Mouse (Mus musculus) cerebellum, adult 11 months (tissue): ENCODE measurements around the gene Slfn4.
"Not testable (repeated sequence)": the region's sequence is repeated elsewhere in the genome, so short reads cannot be mapped to it uniquely, and the experiment has no call there.

Experiments used
- DNase-seq: peaks from one replicate; pipeline ENCODE4 v3.0.0; 2022

Slfn4 gene

DNA sequence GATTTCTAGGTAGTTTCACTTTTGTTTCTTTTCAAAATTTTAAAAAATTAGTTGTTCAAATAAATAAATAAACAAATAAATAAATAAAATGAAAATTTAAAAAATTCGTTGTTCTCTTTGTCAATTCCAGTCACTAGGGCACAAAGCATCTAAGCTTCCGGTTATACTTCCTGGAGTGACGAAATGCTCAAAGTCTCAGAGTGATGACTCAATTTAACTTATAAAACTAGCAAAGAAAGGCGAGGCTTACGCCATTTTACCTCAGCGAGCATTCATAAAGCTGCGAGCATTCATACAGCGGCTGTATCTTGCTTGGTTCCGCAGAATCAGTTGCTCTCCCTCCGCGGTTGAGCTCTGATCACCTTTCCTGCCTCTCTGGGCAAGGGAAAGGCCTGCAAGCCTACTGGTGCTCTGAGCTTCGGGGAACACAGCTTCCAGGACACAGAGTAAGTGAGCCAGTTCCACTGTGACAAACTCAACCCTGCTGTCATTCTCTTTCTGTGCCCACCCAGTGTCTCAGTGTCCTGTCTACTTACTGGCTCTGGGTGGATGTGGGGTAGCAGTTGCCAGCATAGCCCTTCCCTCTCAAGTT, at the start of gene Slfn4:
Gene Slfn4, plus strand, starts transcription at position 239 of the 592 bp plus-strand sequence.
- no peak for DNase-seq

DNA sequence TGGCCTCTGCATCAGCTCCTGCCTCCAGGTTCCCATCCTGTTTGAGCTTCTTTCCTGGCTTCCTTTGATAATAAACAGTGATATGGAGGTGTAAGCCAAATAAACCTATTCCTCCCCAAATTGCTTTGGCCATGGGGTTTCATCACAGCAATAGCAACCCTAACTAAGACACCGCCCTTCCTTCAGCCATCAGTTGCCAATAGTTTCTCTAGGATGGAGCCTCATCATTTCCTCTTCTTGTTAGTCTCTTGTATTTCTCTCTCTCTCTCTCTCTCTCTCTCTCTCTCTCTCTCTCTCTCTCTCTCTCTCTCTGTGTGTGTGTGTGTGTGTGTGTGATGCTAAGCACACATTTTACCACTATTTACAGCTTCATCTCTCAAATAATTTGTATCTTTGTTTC, 49.4 kb upstream of the Slfn4 start:
- DNase-seq, result not testable (repeated sequence)

DNA sequence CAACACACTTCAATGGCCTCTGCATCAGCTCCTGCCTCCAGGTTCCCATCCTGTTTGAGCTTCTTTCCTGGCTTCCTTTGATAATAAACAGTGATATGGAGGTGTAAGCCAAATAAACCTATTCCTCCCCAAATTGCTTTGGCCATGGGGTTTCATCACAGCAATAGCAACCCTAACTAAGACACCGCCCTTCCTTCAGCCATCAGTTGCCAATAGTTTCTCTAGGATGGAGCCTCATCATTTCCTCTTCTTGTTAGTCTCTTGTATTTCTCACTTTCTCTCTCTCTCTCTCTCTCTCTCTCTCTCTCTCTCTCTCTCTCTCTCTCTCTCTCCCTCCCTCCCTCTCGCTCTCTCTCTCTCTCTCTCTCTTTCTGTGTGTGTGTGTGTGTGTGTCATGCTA, 37.7 kb upstream of the Slfn4 start:
- not testable (repeated sequence) for DNase-seq

DNA sequence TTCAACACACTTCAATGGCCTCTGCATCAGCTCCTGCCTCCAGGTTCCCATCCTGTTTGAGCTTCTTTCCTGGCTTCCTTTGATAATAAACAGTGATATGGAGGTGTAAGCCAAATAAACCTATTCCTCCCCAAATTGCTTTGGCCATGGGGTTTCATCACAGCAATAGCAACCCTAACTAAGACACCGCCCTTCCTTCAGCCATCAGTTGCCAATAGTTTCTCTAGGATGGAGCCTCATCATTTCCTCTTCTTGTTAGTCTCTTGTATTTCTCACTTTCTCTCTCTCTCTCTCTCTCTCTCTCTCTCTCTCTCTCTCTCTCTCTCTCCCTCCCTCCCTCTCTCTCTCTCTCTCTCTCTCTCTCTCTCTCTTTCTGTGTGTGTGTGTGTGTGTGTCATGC, 26.0 kb upstream of the Slfn4 start:
- DNase-seq, result not testable (repeated sequence)

DNA sequence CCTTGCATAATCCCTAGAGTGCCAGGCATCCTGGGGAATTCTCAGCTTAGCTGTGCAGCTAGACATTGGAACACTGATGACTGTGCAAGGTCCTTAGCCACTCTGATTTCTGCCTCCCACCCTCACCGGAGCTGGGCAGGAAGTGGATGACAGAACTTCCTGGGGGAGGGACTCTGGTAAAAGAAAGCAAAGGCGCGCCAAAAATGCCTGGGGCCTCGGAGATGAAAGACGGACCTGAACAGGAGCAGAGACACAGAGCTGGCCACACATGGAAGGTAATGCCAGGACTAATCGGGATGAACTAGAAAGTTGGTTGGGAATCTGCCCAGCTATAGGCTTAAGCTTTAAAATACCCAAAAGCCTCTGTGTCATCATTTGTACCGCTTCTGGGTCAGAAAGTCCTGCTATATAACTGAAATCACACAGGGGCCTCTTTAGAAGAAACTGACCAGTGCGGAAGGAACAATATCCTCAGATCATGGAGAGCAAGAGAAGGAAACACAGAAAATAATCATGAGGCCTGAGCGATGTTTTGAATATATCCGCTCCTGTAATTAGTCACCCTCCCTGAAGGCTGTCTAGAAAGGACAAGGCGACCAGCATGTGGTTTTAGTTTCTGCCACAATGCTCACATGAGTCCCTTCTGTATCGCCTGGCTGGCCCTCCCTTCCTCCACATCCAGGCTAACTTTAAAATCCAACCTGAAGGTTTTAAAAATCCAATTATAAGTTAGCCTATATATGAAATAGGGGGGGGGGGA, 16.3 kb downstream of the Slfn4 start, which contains the start of gene Slfn3:
Gene Slfn3, plus strand, starts transcription at position 197 of the 760 bp plus-strand sequence.
- DNase-seq, result no peak

DNA sequence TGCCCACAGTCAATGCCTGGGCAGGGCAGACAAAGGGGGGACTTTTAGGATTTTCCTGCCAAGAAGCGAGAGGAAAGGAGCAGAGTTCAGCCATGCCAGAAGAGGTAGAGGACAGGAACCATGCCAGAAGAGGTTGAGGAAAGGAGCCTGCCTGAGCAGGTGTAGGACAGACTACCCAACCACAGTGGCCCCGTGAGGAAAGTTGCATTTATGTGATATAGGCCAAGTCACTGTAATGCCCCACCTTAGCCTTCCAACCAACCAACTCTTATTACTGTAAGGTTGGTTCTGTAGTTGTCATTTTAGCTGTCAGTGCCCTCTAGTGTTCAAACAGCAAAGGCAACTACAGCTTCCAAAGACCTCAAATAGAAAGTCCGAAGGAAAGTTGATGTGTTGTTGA, 17.0 kb downstream of the Slfn4 start:
- DNase-seq, result no peak

DNA sequence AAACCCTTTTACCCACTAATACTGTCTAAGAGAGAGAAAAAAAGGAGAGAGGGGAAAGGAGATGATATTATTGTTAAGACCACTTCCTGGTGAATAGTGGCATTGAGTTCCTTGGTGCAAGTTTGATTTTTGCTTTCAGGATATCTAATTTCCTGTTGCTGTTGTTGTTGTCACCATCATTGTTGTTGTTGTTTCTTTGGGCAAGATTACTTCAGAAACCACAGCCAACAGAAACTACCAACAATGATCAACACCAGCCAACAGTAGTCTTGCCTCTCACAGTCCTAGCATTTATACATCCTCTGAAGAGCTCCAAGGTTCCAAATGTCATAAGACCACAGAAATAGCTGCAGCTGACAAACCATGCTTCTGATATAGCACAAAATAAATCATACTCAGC, 30.0 kb downstream of the Slfn4 start:
- no peak for DNase-seq

DNA sequence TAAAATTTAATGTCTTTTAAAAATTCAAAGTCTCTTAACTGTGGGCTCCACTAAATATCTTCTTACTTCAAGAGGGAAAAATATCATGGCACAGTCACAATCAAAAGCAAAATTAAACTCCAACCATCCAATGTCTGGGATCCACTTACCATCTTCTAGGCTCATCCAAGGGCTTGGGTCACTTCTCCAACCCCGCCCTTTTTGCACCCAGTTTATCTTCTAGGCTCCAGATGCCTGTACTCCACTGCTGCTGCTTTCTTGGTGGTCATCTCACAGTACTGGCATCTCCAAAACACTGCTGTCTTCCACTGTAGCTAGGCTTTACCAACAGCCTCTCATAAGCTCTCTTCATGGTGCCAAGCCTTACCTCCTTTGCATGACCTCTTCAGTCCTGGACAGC, 41.1 kb downstream of the Slfn4 start:
- DNase-seq, result no peak

DNA sequence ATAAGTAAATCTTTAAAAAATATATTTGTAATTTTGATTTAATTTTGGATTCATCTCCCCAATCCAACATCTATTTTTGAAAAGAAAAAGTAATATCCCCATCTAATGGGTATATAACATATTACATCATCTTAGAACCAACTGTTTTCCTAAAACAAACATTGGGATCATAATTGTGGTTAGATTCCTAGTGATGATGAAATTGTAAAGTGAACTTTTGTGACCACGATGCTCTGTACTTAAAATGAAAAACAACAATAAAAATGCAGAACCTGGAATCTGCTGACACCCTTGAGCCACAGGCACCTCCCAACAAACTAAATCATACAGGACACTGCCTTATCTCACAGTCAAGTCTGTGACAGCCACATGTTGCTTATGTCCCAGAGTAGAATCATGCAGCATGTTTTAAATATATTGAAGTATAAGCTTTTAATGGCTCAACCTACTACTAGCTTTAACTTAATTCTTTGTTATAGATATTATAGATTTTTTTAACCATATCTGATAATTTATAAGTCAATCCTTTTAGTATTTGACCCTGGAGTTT, 46.4 kb downstream of the Slfn4 start:
- DNase-seq, result no peak

DNA sequence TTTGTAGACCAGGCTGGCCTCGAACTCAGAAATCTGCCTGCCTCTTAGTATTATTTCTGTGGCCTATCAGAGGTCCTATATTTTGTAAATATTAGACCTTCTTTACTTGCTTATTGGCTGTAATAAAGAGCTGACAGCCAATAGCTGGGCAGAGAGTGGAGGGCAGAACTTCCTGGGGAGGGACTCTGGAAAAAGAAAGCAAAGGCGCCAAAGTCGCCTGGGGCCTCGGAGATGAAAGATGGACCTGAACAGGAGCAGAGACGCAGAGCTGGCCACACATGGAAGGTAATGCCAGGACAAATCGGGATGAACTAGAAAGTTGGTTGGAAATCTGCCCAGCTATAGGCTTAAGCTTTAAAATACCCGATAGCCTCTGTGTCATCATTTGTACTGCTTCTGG, 48.4 kb downstream of the Slfn4 start:
- no peak for DNase-seq

DNA sequence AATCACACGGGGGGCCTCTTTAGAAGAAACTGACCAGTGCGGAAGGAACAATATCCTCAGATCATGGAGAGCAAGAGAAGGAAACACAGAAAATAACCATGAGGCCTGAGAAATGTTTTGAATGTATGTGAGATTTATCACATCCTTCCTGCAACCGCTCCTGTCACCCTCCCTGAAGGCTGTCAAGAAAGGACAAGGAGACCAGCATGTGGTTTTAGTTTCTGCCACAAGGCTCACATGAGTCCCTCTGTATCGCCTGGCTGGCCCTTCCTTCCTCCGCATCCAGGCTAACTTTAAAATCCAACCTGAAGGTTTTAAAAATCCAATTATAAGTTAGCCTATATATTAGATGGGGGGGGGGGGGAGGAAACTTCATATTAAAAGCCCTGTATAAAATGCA, 48.8 kb downstream of the Slfn4 start:
- not testable (repeated sequence) for DNase-seq

DNA sequence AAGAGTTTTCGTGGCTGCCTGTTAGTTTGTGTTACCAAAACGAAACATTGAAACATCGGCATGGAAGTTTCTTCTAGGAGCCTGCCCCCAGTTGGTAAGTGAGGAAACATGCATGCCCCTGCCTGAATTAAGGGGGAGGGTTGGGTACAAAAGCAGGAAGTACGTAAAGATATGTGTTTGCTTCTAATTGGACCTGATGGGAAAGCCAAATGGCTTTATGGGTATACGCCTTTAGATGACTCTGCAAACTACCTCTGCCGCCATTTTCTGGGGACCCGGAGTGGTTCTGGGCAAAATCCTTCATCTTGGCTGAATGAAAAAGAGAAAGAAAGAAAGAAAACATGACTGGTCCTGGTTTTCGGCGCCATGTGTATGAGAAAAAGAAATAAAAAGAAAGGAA, 49.2 kb downstream of the Slfn4 start:
- DNase-seq, result no peak

DNA sequence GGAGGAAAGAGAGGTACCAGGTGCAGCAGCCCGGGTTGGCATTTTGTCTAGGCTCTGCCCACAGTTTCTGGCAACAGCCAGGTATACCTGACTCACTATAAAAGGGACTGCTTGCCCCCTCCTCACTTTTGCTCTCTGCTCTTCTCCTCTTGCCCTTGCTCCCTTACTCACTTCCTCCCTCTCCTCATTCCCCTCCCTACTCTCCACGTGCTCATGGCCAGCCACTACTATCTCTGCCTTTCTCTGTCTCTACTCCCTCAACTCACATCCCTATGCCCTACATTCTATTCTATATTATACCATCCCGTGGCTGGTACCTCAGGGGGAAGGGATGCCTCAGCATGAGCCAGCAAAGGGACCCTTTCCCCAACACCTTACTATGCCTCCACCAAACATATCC, 49.8 kb downstream of the Slfn4 start:
- DNase-seq, result no peak

DNA sequence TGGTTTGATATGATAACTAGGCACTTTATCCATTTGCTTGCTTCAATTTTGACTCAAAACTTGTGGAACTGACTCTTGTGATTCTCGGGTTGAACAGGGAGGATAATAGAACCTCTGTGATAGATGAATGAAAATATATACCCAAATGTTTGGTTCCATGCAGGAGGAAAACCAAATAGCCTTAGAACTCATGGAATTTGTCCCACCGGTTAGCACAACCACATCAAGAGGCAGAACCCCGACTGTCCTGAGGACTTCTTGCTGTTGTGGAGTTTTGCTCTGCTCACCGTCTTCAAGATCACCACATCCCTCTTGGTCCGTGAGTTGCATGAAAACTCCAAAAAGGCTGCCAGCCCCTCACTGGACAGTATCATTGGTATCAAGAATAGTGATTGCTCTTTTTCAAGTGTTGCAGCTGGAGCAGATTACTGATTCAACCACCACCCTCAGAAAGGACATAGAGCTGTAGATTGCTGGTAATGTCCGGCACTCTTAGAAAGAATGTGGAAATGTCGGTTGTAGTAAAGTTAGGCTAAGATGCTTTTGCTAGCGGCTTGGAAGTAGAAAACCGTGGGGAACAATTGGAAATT, 50.5 kb downstream of the Slfn4 start:
- DNase-seq, result no peak

DNA sequence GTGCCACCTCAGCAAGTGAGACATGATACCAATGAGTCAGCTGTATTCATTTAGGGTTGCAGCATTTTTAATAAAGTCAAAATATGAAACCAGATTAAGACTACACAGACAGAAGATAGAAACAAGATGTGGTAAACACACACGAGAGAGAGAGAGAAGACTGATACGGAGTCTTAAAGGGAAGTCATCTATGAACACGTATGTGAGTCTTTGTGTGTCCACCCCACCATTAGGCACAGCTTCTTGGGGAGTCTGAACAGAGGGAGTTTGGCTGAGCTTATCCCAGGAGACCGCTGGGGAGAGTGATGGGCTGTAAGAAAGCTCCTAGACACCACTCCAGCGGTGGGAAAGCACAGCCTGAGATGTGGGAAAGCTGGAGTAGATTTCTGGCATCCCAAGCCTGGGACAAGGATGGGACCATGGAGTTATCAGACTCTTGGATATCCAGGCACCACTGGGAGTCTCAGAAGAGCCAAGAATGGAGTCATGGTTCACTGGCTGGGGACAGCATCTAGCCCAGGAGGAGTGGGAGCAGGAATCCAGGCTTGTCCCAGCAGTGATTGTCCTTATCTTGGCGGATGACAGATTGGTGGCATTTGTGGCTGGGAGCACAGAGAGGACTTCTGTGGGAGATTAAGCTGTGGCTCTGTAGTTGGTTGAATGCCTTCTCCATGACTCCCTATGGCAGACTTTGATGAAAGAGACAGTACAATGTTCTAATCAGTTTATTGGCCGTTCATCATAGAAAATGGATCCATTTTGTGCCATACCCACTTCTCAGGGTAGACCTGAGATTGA, 53.1 kb downstream of the Slfn4 start:
- DNase-seq, result no peak

DNA sequence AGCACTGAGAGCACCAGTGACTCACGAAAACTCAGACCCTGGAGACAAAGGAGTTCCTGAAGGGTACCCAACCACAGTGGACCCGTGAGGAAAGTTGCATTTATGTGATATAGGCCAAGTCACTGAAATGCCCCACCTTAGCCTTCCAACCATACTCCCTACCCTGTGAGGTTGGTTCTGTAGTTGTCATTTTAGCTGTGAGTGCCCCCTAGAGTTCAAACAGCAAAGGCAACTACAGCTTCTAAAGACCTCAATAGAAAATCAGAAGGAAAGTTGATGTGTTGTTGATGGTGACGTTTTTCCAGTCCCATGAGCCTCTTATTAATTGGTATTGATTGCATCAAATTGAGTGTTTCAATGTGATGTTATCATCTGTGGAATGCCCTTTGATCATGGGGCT, 56.0 kb downstream of the Slfn4 start:
- no peak for DNase-seq

DNA sequence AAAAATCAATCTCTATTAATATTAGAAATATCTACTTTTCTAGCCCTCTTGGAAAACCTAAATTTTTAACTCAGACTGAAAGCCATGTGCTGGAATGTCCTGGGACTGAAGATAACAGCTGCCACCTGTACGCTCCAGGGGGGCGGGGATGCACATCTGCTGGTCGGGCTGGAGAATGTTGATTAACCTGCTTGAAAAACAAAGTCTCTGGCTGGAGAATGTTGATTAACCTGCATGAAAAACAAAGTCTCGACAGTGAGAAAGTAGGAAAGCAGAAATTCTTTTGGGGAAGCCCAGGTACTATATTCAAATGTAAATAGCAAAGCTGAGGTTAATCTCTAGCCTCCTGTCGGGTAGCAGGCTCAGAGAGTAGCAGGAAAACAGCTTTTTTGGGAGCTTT, 58.6 kb downstream of the Slfn4 start:
- not testable (repeated sequence) for DNase-seq

DNA sequence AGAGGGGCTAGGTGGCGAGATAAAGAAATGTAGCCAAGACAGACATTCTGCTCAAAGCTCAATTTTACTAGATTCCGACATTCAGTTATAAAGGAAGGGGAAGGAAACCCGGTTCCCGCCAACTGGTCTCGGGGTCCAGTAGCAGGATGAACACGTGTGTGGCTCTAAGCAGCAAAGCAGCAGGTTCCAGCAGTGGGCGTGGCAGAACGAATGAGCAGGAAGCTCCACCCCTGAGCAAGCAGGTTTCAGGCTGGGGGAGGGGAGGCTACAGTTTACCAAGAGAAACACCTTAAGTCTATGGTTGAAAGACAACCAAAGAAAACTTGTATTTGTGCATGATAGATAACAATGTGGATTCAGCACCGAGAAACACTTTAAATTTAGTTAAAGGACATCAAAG, 62.4 kb downstream of the Slfn4 start:
- DNase-seq, result not testable (repeated sequence)

DNA sequence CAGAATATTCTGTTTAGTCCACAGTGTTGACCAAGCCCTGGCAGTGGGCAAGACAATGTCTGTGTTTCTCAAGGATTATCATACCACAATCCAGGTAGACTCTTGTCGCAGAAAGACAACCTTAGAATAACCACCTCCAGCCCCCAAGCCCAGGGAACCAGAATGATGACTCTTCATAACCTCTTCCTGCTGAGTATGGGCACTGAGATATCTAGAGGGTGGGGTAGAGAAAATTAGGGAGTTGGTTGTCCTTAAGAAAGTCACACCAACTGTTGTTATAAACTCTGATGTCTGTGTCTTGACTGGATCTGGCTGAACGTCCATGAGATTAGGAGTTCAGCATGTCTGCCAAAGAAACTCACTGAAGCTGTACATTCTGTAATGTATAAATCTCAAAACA, 63.4 kb downstream of the Slfn4 start:
- no peak for DNase-seq

DNA sequence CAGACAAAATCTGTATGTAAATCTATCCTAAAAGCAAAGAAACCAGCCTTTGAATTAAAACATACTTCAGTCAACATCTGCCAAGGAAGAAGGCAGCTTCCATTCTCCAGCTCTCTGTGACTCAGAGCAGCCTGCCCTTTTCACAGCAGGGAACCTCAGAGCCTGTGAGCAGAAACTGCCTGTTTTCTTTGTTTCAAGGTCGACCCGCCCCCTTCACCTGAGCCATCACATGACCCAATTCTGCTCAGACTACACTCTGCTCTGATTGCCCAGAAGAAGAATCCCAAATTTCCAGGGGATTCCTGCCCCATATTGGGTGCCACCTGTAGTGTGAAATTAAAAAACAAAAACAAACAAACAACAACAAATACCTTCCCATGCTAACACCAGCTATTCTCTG, 64.8 kb downstream of the Slfn4 start:
- no peak for DNase-seq
